Mouse (Mus musculus): ENCODE results near the gene Hsd17b7.
A peak's percentile ranks its signal among the peaks of the same experiment; 100 is the strongest.
"Not testable (repeated sequence)": the region's sequence is repeated elsewhere in the genome, so short reads cannot be mapped to it uniquely, and the experiment has no call there.

Hsd17b7 gene

DNA sequence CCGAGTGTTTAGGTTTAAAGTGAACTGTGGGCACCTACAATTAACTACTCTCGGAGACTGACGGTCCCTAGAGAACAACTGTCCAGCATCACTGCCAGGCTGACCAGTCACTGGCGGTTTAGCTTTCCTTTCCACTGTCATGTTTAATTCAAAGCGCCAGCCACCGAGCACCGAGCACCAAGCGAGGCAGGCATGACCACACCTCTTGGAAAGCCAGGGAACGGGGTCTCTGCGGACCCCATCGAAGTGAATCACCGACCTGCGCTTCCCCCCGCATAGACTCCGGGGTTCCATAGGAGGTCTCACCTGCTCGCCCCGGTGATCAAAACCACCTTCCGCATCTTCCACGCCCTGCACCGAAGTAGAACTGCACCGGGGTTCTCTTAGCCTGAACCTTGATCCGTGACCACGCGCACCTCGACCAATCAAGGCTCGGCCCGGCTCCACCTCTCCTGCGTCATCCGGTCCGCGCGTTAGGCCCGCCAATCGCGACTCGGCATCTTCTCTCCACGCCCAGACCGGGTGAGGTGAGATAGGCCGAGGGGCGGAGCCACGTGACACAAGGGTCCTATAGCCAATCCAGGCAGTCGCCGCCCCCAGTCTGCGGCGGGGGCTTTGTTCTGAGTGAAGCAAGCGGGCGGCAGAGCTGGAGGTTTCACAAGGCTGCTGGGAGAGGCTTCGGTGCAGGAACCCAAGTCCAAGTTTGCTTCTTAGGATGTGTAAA lies at the start of gene Hsd17b7:
Gene Hsd17b7, minus strand, starts transcription at position 450 of the 724 bp plus-strand sequence.
- DNase-seq, result peak; percentile 99

DNA sequence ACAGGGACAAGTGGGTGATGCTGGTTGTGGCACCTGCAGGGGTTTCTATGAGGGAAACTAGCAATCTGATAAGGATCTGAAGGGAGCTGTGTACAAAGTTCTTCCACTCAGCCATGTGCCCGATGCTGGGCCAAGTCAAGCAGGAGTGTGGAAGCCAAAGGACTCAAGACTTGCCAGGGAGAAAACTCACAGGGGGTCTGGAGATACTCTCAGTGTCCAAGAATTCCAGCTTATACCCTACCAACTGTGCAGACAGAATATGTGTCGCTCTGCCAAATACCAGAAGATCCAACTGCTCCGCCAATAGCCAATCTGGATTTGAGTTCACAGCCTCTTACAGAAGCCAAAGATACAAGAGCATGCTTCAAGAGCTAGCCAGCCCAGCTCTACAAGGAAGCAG lies 45.7 kb upstream of the Hsd17b7 start:
- no peak for DNase-seq

DNA sequence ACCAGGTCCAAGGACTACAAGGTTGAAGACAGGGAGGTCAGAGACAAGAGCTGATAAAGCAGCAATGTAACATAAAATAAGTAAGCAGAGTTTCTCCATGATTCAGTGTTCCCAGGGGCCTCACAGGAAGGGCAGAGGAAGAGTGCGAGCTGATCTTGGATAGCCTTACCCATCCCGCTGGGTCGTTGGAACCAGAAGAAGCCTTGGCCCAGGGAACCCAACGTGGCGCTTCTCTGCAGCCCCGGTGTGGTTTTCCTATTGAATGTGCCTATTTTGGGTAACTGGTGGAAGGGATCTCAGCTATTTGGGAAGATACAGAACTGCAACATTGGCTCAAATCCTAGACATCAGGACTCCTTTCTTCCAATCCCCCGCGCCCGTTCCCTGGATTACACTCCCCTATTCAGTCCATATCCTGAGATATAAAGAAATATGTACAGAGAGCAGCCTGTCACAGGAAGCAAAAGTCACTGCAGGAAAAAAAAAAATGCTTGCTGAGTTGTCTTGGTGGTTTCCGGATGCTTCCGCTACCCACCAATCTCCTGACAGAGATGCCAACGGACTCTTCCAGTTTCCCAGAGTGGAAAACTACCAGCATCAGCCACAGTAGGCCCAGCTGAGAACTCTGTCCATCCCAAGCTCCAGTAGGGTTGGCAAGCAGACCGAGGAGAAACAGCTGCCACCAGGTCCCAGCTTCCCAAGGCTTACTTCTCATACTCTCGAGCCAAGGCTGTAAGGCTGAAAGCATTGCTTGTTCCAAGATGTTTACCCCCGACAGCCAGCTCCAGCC lies 41.9 kb upstream of the Hsd17b7 start:
- DNase-seq, result peak; percentile 65

DNA sequence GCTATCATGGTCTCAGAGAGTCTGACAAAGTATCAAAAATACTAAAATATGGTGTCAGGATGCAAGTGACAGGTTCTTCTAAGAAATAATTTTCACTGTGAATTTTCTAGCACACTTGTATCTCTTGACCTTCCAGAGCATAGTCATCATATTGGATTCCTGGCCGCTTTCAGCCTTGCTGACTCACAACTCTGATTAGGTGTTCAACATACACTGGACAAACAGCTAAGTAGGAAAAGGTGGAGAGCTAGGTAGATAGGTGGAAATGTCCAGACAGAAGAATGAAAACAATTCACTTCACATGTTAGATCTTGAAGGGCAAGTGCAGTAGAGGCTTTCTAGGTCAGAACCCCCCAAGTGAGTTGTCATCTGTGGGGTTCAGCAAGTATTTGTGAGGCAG lies 40.3 kb upstream of the Hsd17b7 start:
- no peak for DNase-seq

DNA sequence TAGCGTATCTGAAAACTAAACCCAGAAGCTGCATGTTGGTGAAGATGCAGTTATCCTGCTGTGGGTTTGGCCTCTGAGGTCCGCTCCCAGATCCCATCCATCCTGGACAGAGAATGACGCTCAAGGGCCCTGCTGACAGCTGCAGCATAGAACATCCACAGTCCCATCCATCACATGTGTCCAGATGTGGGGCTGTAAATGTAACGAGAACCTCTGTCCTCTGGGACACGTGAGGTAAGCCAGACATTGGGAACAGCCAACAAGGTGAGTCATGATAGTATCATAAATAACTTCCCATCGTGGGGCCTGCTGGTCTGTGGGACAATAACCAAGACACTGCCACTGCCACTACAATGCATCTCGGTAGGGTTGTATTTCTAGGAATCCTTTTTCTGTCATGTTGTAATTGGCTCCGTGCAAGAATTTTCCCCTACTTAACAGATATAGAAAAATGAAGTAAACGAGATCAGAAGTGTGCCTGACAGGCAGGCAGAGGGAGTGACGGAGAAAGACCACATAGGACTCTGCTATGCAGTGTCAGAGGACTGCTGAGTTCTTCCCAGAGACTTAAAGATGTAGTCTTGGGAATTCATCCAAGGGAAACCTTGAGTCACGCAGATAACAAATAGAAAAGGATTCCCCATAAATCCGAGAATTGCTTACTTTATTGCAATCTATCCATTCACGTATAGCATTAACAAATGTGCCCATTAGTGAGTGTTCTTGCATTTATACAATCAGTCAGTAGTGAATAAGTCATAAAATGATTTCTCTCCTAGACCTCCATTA lies 39.6 kb upstream of the Hsd17b7 start:
- no peak for DNase-seq

DNA sequence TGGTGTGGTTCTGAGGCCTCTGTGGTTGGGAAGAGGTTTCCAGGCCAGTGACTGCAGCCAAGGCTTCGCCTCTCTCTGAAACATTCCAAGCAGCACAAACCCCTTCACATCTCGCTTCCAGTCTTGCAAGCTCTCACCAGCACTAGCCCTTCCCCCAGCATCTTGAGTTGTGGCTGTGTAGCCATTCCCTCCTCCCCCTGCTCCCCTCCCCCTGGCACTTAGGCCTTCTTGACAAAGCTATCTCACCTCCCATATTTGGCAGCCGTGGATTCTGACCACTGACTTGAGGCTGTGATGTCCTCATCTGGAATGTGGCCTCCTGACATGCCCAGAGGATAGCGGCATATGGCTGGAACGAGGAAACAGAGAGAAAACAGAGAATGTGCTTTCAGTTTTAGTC lies 37.5 kb upstream of the Hsd17b7 start:
- DNase-seq, result peak; percentile 55

DNA sequence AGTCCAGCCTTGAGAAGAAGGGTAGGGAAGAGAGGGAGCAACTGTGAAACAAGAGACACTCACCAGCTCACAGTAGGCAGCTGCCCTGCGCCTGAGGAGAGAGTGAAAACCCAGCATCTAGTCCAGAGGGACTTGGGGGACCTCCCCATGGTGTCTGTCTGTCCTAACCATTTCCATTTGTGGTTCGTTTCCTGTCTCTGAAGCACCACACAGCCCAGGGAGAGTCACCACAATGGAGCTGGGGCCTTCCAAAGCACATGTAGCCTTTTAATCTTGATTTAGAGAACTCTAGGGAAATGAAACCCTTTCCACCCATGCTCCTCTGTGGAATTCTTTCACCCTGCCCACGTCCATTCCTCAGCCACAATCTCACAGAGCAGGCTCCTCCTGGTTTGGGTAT lies 36.3 kb upstream of the Hsd17b7 start:
- DNase-seq, result no peak

DNA sequence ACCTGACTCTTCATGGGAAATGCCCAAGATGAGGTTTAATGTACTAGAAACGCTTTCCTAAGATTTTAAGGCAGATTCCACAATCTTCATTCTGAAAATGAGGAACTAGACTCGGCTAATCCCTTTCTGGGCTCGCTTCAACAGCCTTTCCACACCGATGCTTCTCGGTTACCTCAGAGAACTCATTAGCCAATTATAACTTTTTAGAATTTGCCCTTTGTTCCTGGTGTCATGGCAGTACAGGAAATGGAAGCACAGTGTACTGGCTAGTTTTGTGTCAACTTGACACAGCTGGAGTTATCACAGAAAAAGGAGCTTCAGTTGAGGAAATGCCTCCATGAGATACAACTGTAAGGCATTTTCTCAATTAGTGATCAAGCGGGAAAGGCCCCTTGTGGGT lies 24.9 kb upstream of the Hsd17b7 start:
- DNase-seq, result not testable (repeated sequence)

DNA sequence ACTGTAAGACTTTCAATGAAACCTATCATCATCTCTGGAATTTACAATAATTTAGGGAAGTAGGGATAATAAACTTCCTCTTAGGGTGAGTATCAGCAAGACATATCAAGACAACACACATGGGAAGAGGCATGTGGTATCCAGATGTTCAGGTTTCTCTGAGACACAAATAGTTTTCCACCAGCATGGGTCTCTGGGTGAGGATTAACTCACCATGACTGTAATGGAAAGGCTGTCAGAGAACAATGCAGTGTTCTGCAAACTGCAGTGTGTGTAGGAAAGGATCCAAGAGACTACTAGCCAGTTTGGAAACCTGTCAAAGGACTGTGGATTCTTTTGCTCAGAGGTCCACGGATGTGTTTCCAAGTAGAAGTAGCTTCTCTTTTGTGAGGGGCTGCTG lies 17.1 kb upstream of the Hsd17b7 start:
- DNase-seq, result no peak

DNA sequence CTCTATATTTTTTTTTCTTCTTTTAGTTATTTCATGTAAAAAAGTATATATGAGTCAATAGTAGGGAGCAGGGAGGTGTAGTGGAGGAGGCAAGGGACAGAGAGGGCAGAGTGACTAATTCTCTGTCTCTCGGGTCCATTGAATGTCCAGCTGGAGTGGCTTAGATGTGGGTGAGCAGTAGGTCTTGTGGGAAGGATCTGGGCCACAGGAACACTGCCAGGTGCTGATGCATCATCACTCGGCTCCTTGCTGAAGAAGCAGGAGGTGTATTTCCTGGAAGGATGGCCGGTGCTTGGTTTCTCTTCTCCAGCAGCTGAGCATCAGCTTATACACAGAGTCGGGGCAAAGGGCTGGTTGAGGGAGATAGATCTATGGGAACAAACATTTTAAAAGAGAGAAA lies 8.6 kb upstream of the Hsd17b7 start:
- no peak for DNase-seq

DNA sequence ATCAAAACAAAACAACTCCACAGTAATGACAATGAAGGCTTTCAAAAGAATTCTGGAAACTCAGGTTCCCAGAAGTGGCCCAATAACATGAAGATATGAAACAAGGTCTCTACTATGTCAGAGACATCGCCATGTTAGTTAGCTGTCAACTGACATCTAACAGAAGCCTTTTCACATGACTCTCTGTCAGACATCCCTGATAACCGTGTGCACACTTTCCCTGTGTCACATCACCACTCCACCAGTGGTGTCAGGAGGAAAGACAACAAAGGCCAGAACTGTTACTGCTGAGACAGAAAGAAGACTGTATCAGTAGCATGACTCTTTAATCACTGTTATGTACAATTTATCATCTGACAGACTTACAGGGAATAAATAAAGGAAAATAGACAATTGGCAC lies 3.0 kb upstream of the Hsd17b7 start:
- DNase-seq, result no peak

DNA sequence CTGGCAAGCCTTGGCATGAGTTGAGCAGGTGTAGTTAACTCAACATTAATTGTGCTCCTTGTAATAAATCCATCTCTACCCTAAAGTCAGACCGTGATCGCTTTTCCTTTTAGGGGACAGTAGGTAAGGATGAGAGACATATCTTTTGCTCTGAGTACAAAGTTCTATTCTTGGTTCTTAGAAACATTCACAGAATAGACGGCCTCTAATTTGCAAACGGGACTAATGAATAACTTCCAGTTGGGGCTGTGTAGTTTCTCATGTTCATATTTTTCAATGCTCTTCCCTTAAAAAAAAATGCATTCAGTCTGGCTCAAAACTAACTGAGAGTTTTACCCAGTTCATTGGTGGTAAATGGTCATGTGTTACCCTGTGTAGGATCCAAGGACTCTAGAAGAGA lies 1.9 kb upstream of the Hsd17b7 start:
- DNase-seq, result no peak

DNA sequence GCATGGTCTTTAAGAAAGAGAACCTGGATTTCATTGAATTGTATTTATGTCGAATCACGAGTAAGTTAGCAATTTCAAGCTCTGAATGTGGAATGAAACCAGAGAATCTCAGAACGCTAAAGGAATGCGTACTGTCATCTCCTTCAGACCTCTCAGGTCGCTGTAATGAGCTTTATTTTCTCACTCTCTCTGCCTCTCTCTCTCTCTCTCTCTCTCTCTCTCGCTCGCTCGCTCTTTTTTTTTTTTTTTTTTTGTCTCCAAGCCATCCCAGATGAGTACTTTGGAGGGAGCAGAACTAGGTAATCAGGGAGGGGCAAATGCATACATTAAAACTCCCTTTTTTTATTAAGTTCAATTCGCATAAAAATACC lies 460 bp upstream of the Hsd17b7 start:
- no peak for DNase-seq

DNA sequence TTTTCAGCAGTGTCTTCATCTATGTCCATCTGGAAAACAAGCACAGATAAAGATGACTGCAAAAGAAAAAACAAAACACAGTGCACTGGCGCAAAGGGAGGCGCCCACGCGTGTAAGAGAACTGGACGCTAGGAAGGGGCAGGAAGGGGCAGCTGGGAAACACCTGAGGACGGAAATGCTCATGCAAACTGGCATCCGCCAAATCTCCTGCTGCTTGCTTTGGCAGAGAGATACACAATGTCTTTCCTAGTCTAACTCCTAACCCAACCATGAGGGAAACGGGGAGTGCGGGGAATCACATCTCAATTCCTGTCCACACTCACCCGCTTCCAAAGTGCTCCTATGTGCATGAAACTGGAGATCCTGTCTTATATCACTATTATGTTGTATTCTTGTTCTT lies 15.9 kb downstream of the Hsd17b7 start:
- no peak for DNase-seq

DNA sequence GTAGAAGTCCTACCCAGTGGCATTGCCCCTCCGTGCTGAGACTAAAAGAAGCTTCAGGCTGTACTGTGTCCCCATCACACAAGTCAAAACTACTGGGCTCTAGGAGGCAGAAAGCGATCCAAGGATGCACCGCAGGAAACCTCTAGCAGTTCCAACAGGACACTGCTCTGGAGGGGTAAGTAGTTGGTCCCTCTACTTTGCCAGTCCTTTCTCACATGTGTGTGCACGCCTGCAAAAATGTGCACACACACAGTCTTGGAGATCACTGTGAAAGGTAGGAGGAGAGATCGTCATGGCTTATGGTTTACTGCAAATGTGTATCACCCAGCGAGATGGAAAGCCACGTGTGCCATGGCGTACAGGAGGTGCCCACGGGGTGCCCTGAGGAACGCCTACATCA lies 16.4 kb downstream of the Hsd17b7 start:
- no peak for DNase-seq

DNA sequence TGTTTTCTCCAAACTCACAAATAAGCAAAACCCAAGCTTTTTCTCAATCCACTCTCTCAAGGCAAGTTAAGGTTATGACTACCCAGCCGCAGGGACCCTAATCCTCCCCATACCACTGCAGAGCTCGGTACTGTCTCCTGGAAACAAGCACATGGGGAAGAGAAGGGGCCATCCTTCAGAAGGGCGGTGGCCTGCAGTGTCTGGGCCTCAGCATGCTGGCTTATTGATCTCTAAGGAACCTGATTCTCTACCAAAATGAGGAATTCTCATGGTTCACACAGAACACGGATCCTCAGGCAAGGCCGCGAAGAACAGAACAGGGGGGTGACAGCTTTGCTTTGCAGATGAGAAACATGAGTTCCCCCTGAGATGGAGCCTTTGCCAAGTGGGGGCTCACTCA lies 17.5 kb downstream of the Hsd17b7 start:
- DNase-seq, result no peak

DNA sequence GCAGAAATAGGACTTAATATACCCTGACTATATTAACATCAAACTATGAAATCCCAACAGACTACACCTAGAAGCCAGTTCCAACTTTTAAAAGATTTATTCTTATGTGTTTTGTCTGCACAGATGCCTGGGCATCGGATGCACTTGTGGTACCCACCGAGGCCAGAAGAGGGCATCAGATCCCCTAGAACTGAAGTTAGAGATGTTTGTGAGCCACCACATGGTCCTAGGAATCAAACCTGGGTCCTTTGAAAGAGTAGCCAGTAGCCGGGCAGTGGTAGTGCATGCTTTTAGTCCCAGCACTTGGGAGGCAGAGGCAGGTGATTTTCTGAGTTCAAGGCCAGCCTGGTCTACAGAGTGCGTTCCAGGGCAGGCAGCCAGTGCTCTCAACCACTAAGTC lies 18.4 kb downstream of the Hsd17b7 start:
- DNase-seq, result no peak

DNA sequence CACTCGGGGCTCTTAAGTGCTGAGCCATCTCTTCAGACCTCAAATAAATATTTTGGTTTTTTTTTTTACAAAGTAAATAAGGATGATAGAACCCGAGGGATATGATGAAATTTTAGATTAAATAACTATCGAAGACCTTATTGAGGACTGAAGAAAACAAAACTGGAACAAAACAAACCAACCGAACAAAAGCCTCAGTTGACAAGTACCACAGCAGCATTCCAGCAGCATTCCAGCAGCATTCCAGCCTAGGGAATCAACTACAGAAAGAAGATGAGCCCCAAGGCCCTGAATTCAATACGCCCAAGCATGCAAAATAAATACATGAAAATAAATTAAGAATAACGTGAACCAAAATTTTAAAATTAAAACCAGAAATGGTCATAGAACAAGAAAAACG lies 19.1 kb downstream of the Hsd17b7 start:
- no peak for DNase-seq

DNA sequence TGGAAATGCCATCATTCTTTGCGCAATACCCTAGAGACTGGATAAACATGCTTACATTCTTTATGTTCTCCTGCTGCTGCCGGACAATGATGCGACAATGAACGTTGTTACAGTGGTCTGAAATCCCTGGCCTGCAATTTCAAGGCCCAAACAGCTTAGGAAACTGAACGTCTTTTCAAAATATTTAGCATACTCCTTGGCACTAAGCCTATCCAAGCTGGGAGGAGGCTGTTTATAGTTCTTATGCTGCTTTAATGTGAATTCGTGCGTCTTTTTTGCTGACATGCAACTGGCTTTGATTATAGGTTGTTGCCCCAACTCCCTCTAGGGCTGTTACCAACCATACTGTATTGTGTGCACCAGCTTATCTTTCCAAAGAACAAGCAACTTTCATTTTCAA lies 20.2 kb downstream of the Hsd17b7 start:
- no peak for DNase-seq

DNA sequence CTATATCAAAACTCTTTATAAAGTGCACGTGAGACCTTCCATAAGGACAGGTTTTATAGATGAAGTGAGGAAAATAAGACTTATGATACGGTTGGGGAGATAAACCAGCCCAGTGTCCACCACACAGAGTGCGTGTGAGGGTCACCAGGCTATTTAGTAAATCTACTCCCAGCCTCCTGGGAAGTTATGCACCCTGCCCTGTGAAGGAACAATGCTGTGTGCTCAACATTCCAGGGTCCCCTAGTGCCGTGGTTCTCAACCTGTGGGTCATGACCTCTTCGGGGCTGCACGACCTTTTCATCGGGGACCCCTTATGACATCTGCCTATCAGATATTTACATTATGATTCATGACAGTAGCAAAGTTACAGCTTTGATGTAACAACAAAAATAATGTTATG lies 20.8 kb downstream of the Hsd17b7 start:
- no peak for DNase-seq

DNA sequence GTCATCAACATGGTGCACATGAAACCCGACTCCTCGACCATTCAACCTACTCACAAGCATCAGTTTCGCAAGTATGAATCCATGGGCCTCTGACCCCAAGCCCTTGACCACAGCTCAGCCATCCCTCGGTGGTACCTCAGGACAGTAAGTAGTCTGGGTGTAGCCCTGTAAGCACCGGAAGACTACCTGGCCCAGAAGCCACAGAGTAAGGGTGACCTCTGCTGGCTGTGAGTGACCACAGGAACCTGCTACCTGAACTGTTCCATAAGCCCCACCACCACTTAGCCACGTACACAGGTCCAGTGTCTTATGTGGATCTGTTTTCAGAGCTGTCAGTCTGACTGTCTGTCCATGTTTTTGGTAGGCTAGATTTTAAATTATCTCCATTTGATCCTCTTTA lies 21.4 kb downstream of the Hsd17b7 start:
- no peak for DNase-seq

DNA sequence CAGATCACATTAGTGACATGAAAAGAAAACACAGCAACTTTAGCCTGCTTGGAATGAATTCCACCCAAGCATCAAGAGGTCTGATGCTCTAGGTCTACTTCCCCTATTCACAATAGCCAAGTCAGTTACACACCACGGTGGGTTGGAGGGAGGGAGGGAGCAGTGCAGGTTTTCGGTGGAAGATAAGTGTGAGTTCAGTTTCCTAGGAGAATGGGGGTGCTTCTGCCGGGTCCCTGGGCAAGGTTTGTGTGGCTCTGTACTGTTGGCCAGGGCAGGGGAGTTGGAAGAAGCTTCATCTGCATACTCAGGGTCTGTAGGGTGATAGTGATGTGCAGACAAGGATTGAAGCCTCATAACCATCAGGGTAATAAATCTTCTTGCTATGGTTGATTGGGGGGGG lies 23.0 kb downstream of the Hsd17b7 start:
- no peak for DNase-seq

DNA sequence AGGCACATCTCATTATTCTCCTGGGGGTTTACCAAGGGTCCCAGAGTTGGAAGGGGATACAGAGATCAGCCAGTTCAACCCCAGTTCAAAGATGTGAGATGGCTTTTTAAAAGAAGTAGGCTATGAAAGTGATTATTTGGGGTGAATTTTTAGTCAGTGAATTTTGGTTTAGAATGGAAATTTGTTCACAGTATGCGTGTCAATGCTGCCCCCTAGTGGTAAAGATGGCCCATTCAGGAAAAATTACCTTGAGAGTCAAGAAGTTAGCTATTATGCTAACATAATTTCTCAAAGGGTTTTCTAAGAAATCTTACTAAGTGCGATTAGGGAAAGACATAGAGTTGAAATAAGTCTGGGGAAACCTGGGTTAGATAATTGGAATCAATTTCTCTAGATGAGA lies 29.7 kb downstream of the Hsd17b7 start:
- DNase-seq, result peak; percentile 52

Data from kidney, postnatal 14 days (tissue).